Mouse (Mus musculus) ES-E14 (cell line): Measurements from ENCODE around the gene Slc25a31. TPM values are rescaled to one million over a fixed set of nuclear protein-coding genes. Genes with fewer than 3 reads are reported as not detected.

ENCODE experiments used
- DNase-seq: peaks from one replicate; pipeline ENCODE4 v3.0.0-alpha.2; 2013; ENCODE audit warnings: low read depth, low spot score
- H3K27ac ChIP-seq: 2 replicates; pipeline ENCODE4 v1.5.1; 2012; ENCODE audit warnings: low read depth, mild to moderate bottlenecking, low read length, moderate library complexity, mixed read lengths; ENCODE audit not compliant: poor library complexity, insufficient read depth, severe bottlenecking
- H3K36me3 ChIP-seq: 2 replicates; pipeline ENCODE4 v1.6.1; 2012; ENCODE audit warnings: mild to moderate bottlenecking, low read length, moderate library complexity, mixed read lengths; ENCODE audit not compliant: control insufficient read depth, poor library complexity, insufficient read depth, severe bottlenecking
- H3K4me1 ChIP-seq, 2 experiments: fragments of 150-350 bp in 1 of 2; sonication (generic) in 1 of 2; 2 replicates each; pipeline ENCODE4 v1.6.1; 2012; ENCODE audit warnings: low read length in 2 of 2, mild to moderate bottlenecking in 1 of 2, mixed read lengths in 1 of 2; ENCODE audit not compliant: control insufficient read depth in 2 of 2, insufficient read depth in 2 of 2, poor library complexity in 1 of 2
- H3K4me3 ChIP-seq, 2 experiments: fragments of 150-350 bp in 1 of 2; sonication (generic) in 1 of 2; 2 replicates each; pipeline ENCODE4 v1.5.1; 2012; ENCODE audit warnings: low read length in 2 of 2, low read depth in 1 of 2, mild to moderate bottlenecking in 1 of 2, mixed read lengths in 1 of 2; ENCODE audit not compliant: insufficient read depth in 1 of 2, poor library complexity in 1 of 2, severe bottlenecking in 1 of 2
- H3K9ac ChIP-seq: 2 replicates; pipeline ENCODE4 v1.6.1; 2012; ENCODE audit warnings: low read depth, mild to moderate bottlenecking, low read length, mixed read lengths; ENCODE audit not compliant: poor library complexity, insufficient read depth, severe bottlenecking
- H3K9me3 ChIP-seq: fragments of 150-350 bp; sonication (generic); 2 replicates; pipeline ENCODE4 v1.6.1; 2012; ENCODE audit warnings: low read depth, mild to moderate bottlenecking, low read length; ENCODE audit not compliant: control insufficient read depth, insufficient read depth
- CHD2 ChIP-seq: IDR thresholded peaks from 2 replicates; pipeline ENCODE4 v1.6.1; 2014; ENCODE audit warnings: mild to moderate bottlenecking, low read depth, low read length, inconsistent platforms
- HCFC1 ChIP-seq: IDR thresholded peaks from 2 replicates; pipeline ENCODE4 v1.6.1; 2012; ENCODE audit warnings: low read length, inconsistent platforms, borderline replicate concordance; ENCODE audit not compliant: insufficient read depth
- MAFK ChIP-seq: IDR thresholded peaks from 2 replicates; pipeline ENCODE4 v1.6.1; 2014; ENCODE audit warnings: mild to moderate bottlenecking, low read depth, low read length, inconsistent platforms; ENCODE audit not compliant: insufficient read depth
- ZC3H11A ChIP-seq: IDR thresholded peaks from 2 replicates; pipeline ENCODE4 v1.6.1; 2012; ENCODE audit warnings: low read depth, mild to moderate bottlenecking, inconsistent platforms, low read length, borderline replicate concordance
- ZNF384 ChIP-seq: IDR thresholded peaks from 2 replicates; pipeline ENCODE4 v1.6.1; 2012; ENCODE audit warnings: low read depth, low read length, inconsistent platforms
- in situ Hi-C, 2 experiments: fragments of 600-800 bp; cut with MboI; formaldehyde crosslinking; loops; one replicate each; pipeline ENCODE4 v1.15.1; 2025; ENCODE audit warnings: low sequenced_read_pairs in 2 of 2, inconsistent platforms in 1 of 2; ENCODE audit not compliant: unreplicated experiment in 2 of 2
- total RNA-seq: library from RNA; depleted of rRNA; stranded (reverse); fragments of 300-350 nt; gene quantifications from 2 replicates; pipeline ENCODE4 v1.2.3, GENCODE M21; 2012

Slc25a31 gene
- total RNA-seq, 1 experiment: 3.2 TPM

- no peak for TF ChIP-seq ZC3H11A
- TF ChIP-seq ZNF384: no peak
- in situ Hi-C loops: no loop called here
- DNase-seq: no peak
- Histone ChIP-seq H3K4me1 (no peaks in the 10 kb centered on the region), H3K27ac (no peak overlapping the region), H3K9me3 (no peaks in the 10 kb centered on the region), H3K4me3 (no peak overlapping the region), H3K9ac (no peak overlapping the region), H3K36me3 (no peaks in the 10 kb centered on the region)
These were observed 10.4 kb downstream of the Slc25a31 start for GRCm38 (mm10) chr3:40719022-40719421.

DNA sequence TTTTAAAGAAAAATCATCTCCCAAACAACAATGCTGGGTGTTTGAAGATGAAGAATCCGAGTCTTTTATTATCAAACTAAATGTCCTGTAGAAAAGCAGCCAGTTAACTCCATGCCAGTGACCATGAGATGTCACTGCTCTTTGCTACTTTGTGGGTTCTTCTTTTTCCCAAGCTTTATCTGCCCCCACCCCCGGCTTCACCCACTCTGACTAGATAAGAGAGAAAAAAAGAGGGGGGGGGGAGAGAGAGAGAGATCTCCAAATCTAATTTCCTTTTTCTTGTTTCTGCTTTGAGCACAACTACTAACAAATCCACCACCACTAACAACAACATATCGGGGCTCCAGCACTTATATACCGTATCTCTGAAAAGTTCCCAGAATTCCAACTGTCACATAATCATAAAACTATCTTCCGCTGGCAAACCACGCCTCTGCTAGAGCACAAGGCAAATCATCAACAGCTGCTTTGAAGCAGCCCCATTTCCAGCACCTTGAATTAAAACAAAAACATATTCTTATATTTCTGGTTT lies 29.8 kb downstream of the Slc25a31 start:
- Histone ChIP-seq H3K27ac (no peak overlapping the region), H3K36me3 (no peaks in the 10 kb centered on the region), H3K4me3 (no peak overlapping the region), H3K4me1 (no peaks in the 10 kb centered on the region), H3K9ac (no peak overlapping the region), H3K9me3 (no peaks in the 10 kb centered on the region)
- TF ChIP-seq CHD2 (no peak), HCFC1 (no peak), ZNF384 (no peak), MAFK (no peak), ZC3H11A (no peak)
- in situ Hi-C loops: no loop called here
- DNase-seq: no peak

DNA sequence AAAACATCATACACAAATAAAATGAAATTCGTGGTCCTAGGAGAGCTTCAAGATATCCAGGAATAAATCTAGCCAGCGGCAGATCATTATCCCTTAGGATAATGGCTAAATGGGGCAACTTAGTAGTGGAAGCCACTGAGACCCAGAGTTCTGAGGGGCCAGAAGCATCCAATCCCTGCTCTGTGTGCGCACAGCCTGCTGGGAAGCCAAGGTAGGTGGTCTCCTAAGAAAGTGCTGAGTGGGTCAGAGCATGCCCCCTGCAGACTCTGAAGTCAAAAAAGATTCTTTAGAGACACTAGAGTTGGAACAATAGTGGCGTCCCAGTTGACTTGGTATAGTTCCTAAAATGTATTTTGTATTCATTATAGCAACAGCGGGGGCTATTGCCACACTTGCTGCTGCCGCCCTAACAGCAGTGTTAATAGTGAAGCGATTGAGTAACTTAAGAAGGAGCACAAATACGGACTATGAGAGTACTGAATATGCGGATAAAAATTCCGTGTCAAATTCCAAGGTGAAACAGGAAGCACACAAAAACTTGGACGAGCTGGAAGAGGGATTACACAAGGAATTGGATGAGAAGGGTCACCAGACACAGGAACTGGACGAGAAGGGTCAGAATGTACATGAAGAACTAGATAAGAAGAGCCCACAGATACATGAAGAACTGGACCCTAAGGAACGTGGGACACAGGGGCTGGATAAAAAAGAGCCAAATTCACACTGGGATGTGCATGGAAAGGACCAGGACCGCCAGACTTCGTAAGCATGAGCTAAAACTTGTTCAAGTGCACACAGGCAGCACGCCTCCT lies 35.6 kb downstream of the Slc25a31 start, which contains the start of gene Hspa4l:
Hspa4l (plus strand) TSS at position 472 of the 812 bp plus-strand sequence.
- H3K4me1 ChIP-seq: peaks cover 0 to 3% of the 10 kb centered on the region in 2 experiments; a peak in 1 of 4 replicates
- in situ Hi-C loops: no loop called here
- DNase-seq: no peak
- peak within 1 kb of the TSS; percentile 81 to 96 for H3K4me3 ChIP-seq
- no peak for TF ChIP-seq CHD2
- TF ChIP-seq HCFC1: no peak
- no peak for TF ChIP-seq ZNF384
- no peak for TF ChIP-seq ZC3H11A
- no peak for TF ChIP-seq MAFK
- no peaks in the 10 kb centered on the region for H3K36me3 ChIP-seq
- H3K9ac ChIP-seq: peak within 1 kb of the TSS; percentile 72
- H3K9me3 ChIP-seq: no peaks in the 10 kb centered on the region
- no peak within 1 kb of the TSS for H3K27ac ChIP-seq

GRCm38 (mm10) chr3:40744836-40745660 lies 36.4 kb downstream of the Slc25a31 start:
- H3K27ac ChIP-seq: no peak overlapping the region
- in situ Hi-C loops: no loop called here
- peak overlapping the region; percentile 81 to 96 for H3K4me3 ChIP-seq

More at GRCm38 (mm10) chr3:40744836-40745660, 36.4 kb downstream of the Slc25a31 start:
- Histone ChIP-seq H3K9me3 (no peaks in the 10 kb centered on the region), H3K4me1 (peaks cover 0 to 3% of the 10 kb centered on the region in 2 experiments; a peak in 1 of 4 replicates), H3K9ac (peak overlapping the region; percentile 72), H3K36me3 (no peaks in the 10 kb centered on the region)
- peak; percentile 66 for DNase-seq
- TF ChIP-seq ZC3H11A: no peak
- TF ChIP-seq MAFK: no peak
- TF ChIP-seq ZNF384: no peak
- TF ChIP-seq CHD2: no peak
- no peak for TF ChIP-seq HCFC1
